Mouse (Mus musculus) ovary, postnatal 36 days (tissue): ENCODE results near the gene Meox1.
A peak's percentile ranks its signal among the peaks of the same experiment; 100 is the strongest.

Experiments used
- DNase-seq: peaks from one replicate; pipeline ENCODE4 v3.0.0; 2022; ENCODE audit warnings: low spot score, mixed read lengths

Gene Meox1

DNA sequence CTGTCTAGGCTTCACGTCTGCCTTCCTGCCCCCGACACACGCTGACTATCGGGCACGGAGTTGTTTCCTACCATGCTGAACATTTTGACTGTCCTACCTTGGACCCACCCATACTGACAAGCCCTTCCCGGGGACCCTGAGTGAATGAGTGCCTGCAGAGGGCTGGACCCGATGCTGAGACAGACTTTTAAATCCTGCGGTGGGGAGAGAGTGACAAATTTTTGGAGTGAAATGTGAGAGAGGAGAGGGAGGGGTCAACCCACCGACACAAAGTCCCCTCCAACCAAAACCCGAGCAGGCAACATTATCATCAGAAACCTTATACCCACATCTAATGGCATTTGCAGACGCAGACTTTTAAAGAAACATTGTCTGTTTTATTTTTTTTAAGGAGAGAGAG lies at the start of gene Meox1:
Gene Meox1 (minus strand): TSS at position 171 of the 400 bp plus-strand sequence.
- DNase-seq: no peak

DNA sequence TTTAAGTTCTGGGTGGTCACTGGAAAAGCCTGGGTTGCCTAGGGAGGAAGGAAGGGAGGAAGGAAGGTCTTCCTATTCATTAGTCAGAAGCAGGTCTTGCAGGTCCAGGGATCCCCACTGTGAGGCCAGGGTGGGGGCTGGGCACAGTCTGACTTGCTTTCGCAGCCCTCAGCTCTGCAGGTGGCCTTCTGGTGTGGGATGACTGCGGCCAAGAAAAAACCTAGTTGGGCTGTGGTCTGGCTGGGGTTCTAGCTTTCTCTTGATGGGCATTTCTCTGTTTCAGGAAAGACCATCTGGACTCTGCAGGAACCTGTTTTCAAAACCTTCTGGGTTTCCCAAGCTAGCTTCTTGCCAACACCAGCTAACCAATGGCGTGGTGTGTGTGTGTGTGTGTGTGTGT lies 48.9 kb upstream of the Meox1 start:
- DNase-seq: no peak

DNA sequence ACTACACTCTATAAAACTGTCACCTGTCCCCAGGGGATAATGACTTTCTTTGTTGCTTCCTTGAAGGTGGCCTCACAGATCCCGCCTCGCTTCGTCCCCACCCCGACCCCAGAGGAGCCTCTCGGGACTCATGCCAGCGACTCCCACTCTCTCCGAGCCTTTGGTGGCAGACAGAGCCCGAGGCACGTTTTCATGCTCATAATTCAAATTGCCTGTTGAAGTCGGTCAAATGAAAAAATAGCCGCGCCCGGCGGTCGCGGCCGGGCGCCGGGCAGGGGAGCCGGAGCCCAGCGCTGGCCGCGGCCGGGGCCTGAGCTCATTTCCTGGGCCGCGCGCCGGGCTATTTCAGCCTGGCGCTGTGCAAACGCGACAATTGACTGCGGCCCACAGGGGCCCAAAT lies 42.9 kb upstream of the Meox1 start:
- DNase-seq: no peak

DNA sequence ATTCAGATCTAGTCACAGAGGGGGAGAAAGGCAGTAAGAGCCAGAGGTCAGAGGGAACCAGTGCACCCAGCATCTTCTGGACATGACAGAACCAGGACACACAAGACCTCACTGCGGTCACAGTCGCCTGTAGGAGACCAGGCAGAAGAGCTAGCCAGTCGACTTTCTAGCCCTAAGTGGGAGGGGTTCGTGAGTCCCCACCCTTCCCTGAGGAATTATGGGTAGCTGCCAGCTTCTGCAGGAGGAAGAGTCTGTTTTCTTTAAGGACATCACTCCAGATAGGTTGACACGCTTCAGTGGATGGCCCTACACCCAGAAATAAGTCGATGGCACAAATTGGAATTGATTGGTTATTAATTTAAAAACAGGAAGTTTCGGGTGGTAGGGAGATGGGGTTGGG lies 42.2 kb upstream of the Meox1 start:
- no peak for DNase-seq

DNA sequence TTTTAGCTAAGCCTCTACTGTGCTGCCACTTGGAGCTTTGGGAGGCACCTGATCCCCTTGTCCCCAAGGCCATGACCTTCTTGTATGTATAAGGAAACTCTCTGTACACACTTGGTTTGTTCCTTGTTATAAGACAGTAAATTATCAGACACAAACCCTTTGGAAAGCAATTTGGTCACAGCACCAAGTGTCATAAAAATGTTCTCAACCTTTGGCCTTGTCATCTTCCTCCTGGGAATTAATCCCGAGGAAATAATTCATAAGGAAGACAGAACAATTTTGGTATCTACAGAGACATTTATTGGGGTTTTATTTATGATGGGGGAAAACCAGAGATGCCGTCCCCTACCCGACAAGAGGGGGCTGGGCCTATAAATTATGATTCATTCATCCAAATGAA lies 41.6 kb upstream of the Meox1 start:
- no peak for DNase-seq

DNA sequence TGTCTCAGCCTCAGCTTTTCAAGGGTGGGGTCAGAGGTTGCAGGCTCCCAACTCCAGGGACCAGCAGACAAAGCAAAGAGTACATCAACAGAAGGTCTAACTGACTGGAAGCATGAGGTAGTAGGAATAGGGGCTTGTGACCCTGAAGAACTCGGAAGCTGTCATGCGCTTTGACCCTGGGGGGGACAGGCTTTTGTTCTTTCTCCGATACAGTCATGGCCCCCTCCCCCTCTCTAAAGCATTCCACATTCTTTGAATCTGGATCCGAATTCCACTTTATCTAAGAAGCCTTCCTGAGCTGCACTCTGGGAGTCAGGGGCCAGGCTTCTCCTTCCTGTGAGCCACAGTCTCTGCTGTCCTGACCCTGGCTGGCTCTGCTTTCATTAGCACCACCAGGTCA lies 37.8 kb upstream of the Meox1 start:
- no peak for DNase-seq

DNA sequence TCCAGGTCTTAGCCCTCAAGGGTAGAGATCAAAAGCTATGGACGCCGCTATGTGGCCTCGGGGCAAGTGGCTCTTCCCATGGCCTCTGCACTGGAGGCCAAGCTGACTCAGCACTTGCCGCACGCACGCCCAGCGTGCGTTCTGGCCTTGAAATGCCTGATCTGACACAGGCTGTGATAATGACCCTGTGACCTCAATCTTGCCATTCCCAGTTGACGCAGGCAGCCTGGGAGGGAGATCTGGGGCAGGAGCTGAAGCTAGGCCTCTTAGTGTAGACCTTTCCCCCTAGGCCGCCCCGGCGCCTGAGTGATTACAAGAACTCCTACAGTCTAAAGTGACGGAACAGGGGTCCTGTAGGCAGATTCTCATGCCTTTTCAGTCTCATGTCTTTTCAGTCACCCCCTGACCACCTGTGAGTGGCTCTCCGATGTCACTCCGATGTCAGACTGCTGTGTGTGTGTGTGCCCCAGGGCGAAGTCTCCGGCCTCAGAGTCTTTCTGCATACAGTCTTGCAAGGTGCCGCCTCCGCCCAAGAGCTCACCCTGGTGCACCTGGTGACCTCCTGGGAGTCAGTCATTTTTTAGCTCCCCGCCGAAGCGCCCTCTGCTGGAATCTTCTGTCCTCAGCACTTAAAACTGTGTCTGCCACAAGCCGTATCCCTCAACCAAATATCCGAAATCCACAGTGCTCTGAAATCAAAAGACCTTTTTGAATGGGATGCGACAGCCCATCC lies 34.0 kb upstream of the Meox1 start:
- peak; percentile 28 for DNase-seq

DNA sequence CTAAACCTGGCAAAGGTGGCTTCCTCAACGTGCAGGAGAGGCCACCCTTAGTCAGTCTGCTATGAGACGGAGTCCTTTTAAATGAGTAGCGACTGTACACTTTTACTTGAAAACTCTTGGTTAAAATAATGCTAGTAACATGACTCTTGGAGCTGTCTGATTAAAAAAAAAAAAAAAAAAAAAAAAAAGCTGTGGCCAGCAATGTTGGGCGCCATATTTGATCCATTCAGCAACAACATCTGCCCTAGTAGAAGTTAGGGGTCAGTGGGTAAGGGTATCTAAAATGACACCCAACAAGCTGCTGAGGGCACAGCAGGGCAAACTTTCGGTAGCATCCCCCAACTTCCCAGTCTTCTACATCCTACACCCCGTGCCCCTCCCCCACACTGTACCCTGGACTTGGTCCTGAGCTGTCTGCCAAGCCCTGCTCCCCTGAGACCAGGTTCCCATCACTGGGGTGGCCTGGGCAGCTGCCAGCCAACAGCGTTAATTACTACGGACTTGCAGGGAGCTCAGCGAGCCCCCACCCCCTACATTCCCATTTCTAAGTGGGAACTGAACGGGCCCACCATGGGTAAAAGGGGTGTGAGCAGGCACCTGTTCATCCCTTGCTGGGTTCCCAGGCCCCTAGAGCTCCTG lies 32.9 kb upstream of the Meox1 start:
- no peak for DNase-seq

DNA sequence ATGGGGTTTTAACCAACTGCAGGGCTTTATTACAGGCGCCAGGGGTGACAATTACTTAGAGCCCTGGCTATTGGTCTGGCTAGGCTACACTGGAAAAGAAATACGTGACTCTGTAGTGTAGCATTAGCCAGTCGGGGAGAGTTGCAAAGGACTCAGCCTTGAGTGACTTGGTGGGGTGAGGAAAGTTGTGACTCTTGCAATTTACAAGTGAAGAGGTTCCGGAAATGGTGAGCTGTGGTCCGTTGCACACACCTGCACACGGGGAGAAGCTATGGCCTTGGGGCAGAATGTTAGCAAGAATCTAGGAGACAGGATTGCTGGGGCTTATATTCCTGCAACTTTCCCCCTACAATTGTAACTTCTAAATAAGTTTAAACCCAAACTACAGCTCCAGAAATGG lies 31.5 kb upstream of the Meox1 start:
- no peak for DNase-seq

DNA sequence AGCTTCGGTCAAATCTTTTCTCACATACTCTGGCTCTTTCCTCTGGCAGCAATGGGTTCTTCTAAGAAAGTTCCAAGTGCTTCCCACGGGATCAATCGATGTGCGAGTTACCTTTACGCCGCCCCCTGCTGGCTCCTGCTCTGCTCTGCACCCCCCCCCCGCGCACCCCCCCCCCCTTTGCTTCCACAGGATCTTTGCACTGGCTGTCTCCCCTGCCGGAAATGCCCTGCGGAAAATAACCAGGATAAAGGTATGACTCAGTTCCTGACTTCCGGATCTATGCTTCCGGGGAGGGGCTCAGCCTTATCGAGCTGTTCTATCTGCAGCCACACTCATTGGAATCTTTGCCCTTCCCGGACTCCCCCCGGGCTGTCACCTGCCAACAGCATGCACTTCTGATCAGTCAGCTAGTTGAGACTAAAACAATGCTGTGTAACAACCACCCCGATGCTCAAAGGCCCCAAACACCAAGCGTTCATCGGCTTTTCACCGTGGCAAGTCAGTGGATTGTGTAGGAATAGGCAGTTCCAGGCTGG lies 30.3 kb upstream of the Meox1 start:
- no peak for DNase-seq

DNA sequence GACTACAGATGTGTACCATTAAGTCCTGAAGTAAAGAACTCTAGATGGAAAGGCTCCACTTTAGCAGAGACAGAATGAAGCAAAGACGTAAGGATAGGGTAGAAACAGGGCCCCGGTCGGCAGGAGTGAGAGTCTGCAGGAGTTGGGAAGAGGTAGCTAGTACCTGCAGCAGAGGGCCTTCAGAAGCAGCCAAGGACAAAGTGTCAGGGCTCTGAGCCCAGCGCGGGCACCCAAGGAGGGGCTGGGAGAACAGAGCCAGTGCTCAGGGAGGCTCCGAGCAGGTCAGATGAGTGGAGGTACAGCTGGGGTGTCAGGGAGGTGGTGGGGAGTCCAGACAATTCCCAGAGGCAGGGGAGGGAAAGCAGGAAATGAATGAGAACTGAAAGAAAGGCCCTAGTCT lies 29.8 kb upstream of the Meox1 start:
- DNase-seq: no peak

DNA sequence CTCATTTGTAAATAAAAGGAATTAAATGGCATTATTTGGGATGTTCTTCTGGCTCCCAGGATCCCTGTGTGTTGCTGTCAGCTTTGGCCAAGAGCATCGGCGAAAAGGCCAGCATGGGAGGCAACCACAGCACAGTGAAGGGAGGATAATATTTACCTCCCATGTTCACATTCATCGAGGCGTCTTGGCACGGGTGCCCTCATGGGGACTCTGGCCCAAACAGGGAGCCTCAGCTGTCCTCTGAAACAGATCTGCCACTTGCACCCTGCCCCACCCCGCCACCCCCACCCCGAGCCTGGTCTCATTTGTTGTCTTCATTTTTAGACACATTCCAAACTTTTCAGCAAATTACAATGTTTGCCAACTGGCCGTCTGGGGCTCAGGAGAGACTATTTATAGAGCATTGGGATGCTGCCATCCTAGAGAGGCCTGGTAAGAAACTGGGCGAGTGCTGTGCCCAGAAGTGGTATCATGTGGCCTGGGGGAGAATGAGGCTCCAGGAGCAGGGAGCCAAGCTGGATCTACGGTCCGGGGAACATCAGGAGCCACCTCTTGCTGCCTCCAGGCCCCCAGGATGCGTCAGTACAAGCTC lies 27.3 kb upstream of the Meox1 start:
- no peak for DNase-seq

DNA sequence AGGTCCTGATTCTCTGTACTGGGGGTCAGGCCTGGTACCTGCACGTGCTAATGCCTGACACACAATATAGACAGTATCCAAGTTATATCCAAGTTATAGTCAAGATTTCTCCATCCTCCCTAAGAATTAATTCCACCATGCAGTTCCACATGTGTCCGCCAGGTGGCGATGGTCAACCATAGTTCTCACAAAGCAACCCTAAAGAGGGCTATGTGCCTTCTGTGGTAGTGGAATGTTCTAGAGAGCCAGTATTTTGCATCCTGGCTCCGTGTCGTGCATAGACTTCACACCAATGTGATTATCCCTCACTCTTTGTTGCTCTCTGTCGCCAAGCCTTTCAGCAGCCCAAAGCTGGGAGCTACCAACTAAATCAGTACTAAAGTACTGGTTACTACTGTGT lies 25.5 kb upstream of the Meox1 start:
- DNase-seq: peak; percentile 73

DNA sequence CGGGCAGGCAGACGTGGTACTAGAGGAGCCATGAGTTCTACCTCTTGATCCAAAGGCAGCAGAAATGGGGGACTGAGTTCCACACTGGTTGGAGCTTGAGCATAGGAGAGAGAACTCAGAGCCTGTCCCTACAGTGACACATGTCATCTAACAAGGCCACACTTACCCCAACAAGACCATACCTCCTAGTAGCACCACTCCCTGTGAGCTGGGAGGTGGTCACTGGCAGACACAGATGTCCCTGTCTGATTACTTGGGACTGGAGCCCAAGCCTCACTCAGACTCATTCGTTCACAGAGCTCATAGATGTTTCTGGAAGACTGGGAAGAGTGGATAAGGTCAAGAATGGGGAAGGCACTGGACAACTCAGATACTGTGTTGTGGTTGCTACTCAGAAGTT lies 24.4 kb upstream of the Meox1 start:
- no peak for DNase-seq

DNA sequence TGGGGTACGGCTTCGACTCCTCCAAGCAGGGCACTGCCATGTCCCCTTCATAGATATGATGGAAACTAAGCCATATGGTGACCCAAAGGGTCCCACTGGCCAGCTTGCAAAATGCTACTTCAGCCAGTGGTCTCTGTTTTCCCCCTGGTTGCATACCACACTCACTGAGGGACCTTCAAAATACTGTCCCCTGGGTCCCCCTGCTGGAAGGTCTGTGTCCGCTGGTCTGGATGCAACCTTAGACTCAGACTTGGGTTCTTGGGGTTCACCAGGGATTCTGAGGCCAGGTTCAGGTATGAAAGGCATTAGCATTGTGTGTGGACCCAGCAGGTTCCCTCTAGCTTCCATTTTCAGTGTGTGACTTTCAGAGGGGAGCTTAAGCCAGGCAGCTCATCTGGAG lies 22.6 kb upstream of the Meox1 start:
- no peak for DNase-seq

DNA sequence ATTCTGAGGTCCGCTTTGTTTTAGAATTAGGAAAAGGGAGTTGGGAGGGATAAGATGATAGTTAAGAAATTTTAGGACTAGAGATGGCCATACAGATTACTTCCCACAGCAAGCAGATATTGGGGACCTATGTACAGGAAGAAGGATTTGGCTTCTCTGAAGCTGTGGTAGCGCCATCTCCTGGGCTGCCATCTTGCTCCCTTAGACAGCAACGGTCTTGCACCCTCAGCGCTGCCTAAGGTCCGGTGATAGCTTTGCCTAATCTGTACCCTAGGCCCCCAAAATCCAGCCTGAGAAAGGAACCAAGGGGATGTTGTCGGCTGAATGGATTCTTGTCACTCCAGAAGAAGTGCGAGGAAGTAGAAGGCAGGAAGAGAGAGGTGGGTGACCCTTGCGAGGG lies 19.4 kb upstream of the Meox1 start:
- DNase-seq: no peak

DNA sequence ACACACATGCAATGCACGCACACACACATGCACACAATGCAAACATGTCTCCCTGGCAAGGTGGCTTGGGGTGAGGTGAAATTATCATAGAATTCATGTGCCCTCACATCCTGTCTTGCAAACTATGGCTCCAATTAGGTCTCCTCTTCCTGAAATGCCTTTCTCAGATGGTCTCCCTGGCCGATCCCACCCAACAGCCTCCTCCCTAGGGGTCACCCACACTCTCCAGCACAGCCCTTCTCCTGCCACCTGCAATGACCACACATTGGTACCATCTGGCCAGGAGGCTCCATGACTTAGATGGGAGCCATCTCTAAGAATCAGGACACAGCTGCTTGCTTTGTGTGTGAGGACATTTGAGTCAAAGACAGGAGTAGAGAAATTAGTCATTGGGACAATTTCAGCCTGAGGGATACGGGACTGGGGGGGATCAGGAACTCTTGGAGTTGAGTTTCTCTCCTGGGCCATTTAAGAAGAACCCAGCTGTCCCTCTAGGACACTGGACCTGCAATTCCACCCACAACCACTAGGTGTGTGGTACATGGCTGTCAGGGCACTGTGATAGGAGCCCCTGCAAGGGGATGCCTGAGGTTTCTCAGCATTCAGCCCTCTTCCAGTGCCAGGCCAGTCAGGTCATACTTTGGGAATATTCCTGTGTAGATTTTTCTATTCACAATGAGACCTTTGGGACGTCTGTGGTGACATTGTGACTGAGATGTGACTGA lies 17.8 kb upstream of the Meox1 start:
- no peak for DNase-seq

DNA sequence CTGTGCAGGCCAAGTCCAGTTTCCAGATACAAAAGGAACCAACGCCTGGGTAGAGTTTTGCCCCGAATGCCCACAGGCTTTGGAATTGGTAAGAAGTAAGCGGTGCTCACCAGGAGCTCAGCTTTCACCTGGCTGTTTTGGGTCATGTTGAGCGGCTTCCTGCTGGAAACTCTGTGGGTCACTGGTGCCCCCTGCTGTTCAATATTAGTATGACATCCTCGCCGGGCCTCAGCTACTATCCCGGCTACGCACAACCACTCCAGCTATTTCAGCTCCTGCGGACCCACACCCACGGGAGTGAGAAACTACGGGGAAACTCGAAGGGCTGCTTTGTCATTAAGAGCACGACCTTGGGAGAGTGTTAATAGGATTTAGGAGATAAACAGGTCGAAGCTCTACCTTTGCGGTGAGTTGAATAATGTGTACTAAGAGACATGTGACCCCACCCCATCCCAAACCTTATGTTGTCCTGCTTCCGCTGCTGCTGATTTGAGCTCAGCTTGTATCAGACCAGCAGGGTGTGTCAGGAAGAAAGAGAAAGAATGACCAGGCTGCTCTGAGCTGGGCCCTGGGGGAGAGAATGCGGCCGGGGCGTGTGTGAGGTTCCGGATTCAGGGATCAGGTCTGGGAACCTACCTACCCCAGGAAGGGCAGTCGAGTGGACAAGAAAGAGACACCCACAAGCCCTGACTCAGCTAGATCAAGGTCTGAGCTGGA lies 16.2 kb upstream of the Meox1 start:
- DNase-seq: peak; percentile 74

DNA sequence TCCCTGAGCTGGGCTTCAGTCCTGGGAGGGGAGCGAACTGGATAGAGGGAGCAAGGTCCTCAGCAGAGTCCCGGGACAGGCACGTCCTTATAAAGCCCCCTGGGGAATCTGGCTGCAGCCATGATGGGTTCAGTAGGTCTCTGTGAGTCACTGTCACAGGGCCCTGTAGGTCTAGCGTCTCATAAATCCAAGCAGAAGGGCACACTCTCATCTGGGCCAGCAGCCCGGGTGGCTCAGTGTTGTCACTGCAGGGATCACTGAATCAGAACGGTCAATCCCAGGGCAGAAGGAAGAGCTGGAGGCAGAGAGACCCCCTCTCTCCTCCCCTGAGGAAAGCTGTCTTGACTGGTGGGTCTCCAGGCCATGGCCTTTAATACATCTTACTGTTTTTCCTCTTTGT lies 14.6 kb upstream of the Meox1 start:
- DNase-seq: no peak

DNA sequence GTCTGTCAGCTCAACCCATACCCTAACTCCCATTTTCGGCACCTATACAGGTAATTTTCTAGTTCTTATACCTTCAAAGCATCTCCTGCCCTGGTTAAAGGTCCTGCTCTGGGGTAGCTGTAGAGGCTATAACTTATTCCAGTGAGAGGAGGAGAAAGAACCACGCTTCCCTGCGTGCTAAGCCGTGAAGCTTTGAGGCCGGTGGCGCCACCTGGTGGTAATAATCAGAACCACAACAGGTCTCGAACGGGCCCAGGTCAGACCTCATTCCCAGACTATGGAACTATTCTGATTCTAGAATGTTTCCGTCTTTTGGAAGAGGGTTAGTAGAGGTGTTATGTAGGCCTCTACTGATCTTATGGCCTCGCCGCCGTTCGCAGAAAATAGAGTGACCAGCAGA lies 10.9 kb upstream of the Meox1 start:
- DNase-seq: peak; percentile 73

DNA sequence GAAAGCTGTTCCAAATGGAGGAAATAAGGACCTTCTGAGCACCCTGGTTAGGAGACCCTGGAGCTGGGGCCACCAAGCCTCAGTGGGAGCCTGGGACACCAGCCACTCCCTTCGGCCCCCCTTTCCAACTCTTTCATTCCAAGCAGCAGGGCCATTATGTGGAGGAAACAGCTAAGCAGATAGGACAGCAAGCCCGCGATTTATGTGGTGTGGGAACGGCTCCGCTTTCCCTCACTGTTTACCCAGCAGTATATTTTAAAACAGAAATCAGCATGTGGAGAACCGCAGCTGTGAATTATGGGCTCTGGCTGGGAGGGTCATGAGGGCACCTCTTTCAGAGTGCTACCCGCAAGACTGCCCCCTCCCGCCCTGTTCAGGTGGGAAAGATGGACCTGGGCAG lies 7.1 kb upstream of the Meox1 start:
- DNase-seq: no peak

DNA sequence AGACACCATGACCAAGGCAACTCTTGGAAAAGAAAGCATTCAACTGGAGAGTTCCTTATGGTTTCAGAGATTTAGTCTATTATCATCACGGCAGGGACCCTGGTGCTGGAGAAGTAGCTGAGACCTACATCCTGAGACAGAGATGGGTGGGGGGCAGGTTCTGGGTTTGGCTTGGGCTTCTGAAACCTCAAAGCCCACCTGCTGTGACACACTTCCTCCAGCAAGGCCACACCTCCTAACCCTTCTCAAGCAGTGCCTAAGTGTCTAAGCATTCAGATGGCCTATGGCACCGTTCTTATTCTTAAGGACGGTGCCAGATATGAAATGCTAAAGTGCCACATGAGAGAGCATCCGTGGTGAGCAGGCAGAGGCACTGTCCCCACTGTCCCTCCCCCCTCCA lies 4.2 kb upstream of the Meox1 start:
- DNase-seq: no peak
